Mouse (Mus musculus): Measurements from ENCODE around the gene Arsg. TPM values are rescaled to one million over a fixed set of nuclear protein-coding genes. Genes with fewer than 3 reads are reported as not detected.
A peak's percentile ranks its signal among the peaks of the same experiment; 100 is the strongest.

Arsg gene
- polyA plus RNA-seq, 1 experiment from 2014 or later: 6.2 TPM

DNA sequence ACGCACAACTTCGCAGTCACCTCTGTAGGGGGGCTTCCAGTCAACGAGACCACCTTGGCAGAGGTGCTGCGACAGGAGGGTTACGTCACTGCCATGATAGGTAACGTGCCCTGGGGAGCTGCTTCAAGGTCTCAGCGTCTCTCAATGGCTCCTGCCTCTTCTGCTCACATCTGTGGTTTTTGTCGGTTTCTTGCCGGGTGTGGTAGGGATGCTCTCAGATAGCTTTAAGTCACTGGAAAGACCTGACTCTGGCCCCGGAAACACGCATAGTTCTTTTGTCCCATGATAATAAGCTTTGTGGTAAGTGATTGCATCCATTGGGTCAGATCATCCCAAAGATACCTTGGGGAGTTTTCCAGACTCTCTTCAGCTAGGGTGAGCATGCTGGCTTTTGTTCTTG lies 44.2 kb downstream of the Arsg start:
- Histone ChIP-seq H3K4me3 (ENCODE audit: low read depth, low read length) (no peak overlapping the region), H3K27ac (ENCODE audit: low read depth, low read length) (no peak overlapping the region), H3K9me3 (replicated peaks; ENCODE audit: control insufficient read depth, low read length) (no peaks in the 10 kb centered on the region), H3K36me3 (ENCODE audit: control insufficient read depth, insufficient read depth, low read length) (no peaks in the 10 kb centered on the region), H3K4me2 (ENCODE audit: low read length) (no peak overlapping the region), H3K9ac (ENCODE audit: low read length) (no peak overlapping the region), H3K27me3 (replicated peaks; ENCODE audit: control insufficient read depth, insufficient read depth, low read length) (no peaks in the 10 kb centered on the region), H3K4me1 (ENCODE audit: control insufficient read depth, insufficient read depth, low read length) (no peaks in the 10 kb centered on the region)
- 93% methylated on average over 11 of the region's 11 CpGs for WGBS
- no peak for ATAC-seq
- no peak for DNase-seq (ENCODE audit: low spot score)

DNA sequence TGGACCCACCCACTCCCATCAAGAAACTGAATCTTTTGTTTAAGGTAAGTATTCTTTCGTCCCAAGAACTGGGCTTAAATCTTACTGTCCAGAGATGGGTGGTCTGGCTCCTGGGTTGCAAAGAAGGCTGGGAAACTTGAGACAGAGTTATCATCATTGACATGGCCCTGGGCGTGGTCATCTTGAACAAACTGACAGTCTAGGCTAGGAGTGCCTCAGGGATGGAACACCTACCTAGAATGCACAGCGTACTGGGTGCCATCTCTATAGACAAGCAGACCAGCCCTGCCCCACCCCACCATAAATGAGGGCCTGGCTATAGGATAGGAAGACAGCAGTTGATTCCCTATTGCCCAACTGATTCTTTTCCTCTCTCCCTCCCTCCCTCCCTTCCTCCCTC lies 44.6 kb downstream of the Arsg start:
- ATAC-seq: no peak

DNA sequence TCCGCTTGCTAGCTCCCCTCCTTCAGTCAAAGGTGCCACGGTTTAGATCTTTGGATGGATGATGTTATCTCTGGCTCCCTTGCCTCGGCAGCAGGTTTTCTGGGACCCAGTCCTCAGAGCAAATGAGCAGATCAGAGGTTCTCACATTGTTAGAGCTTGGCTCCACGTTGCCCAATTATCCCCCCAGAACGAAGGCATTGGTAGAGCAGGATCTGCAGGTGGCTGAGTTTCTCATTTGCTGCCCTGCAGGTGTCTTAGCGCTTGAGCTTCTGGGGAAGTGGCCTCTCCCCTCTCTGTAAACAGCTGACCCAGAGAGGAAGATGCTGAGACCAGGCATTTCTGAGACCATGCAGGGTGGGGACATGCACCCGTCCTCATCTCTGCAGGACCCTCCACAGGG lies 47.8 kb downstream of the Arsg start:
- WGBS: 32% methylated on average over 7 of the region's 7 CpGs
- ATAC-seq: no peak

More for the DNA sequence above, 44.6 kb downstream of the Arsg start:
- no peak overlapping the region for H3K4me2 ChIP-seq (ENCODE audit: low read length)
- H3K27ac ChIP-seq (ENCODE audit: low read depth, low read length): no peak overlapping the region
- 87% methylated on average over 3 of the region's 3 CpGs for WGBS
- no peak overlapping the region for H3K4me3 ChIP-seq (ENCODE audit: low read depth, low read length)
- no peak for DNase-seq (ENCODE audit: low spot score)
- H3K27me3 ChIP-seq (replicated peaks; ENCODE audit: control insufficient read depth, insufficient read depth, low read length): no peaks in the 10 kb centered on the region
- H3K9ac ChIP-seq (ENCODE audit: low read length): no peak overlapping the region
- H3K36me3 ChIP-seq (ENCODE audit: control insufficient read depth, insufficient read depth, low read length): no peaks in the 10 kb centered on the region
- no peaks in the 10 kb centered on the region for H3K9me3 ChIP-seq (replicated peaks; ENCODE audit: control insufficient read depth, low read length)
- H3K4me1 ChIP-seq (ENCODE audit: control insufficient read depth, insufficient read depth, low read length): no peaks in the 10 kb centered on the region

DNA sequence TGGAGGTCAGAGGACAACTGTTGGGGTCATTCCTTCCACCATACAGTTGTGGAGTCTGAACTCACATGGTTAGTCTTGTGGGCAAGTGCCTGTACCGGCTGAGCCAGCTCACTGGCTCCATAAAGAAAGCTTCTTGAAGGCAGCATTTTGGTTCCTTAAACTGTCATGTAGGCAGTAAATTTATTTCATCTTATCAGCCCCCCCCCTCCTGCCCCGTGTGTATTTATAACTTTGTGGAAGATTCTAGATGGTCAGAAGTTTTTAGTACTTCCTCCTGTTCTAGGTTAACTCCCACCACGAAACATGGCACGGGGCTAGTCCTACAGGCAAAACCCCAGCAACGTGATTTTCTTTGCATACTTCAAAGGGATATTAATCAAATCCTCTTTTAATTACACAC lies 51.7 kb downstream of the Arsg start:
- no peaks in the 10 kb centered on the region for H3K27me3 ChIP-seq (replicated peaks; ENCODE audit: control insufficient read depth, insufficient read depth, low read length)
- no peak overlapping the region for H3K4me2 ChIP-seq (ENCODE audit: low read length)
- H3K9me3 ChIP-seq (replicated peaks; ENCODE audit: control insufficient read depth, low read length): no peaks in the 10 kb centered on the region
- ATAC-seq (no peak), DNase-seq (ENCODE audit: low spot score) (no peak)
- H3K4me1 ChIP-seq (ENCODE audit: control insufficient read depth, insufficient read depth, low read length): no peaks in the 10 kb centered on the region
- WGBS: 90% methylated on average over 5 of the region's 5 CpGs
- no peak overlapping the region for H3K27ac ChIP-seq (ENCODE audit: low read depth, low read length)
- H3K9ac ChIP-seq (ENCODE audit: low read length): no peak overlapping the region
- H3K36me3 ChIP-seq (ENCODE audit: control insufficient read depth, insufficient read depth, low read length): no peaks in the 10 kb centered on the region
- H3K4me3 ChIP-seq (ENCODE audit: low read depth, low read length): no peak overlapping the region

More for the DNA sequence above, 47.8 kb downstream of the Arsg start:
- H3K36me3 ChIP-seq (ENCODE audit: control insufficient read depth, insufficient read depth, low read length): no peaks in the 10 kb centered on the region
- no peak overlapping the region for H3K9ac ChIP-seq (ENCODE audit: low read length)
- no peak overlapping the region for H3K4me3 ChIP-seq (ENCODE audit: low read depth, low read length)
- no peaks in the 10 kb centered on the region for H3K9me3 ChIP-seq (replicated peaks; ENCODE audit: control insufficient read depth, low read length)
- H3K27ac ChIP-seq (ENCODE audit: low read depth, low read length): no peak overlapping the region
- no peaks in the 10 kb centered on the region for H3K27me3 ChIP-seq (replicated peaks; ENCODE audit: control insufficient read depth, insufficient read depth, low read length)
- no peaks in the 10 kb centered on the region for H3K4me1 ChIP-seq (ENCODE audit: control insufficient read depth, insufficient read depth, low read length)
- no peak overlapping the region for H3K4me2 ChIP-seq (ENCODE audit: low read length)
- no peak for DNase-seq (ENCODE audit: low spot score)

DNA sequence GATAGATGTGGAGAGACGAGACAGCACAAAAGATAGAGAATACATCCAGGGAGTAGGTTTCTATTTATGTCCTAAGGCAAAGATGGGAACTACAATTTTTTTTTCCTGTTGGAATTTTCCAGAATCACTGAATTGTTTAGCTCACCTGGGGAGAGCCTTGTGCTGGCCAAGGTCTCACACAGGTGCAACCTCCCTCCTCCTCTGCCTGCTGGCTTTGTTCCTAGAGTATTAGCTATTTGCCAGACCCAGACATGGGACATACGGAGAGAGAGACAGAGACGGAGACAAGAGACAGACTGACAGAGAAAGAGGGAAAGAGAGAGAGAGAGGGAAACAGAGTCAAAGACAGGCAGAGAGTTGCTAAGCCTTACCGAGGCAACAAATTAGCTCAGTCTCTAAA lies 52.4 kb downstream of the Arsg start:
- Histone ChIP-seq H3K9me3 (replicated peaks; ENCODE audit: control insufficient read depth, low read length) (no peaks in the 10 kb centered on the region), H3K27ac (ENCODE audit: low read depth, low read length) (no peak overlapping the region), H3K9ac (ENCODE audit: low read length) (no peak overlapping the region), H3K4me3 (ENCODE audit: low read depth, low read length) (no peak overlapping the region), H3K27me3 (replicated peaks; ENCODE audit: control insufficient read depth, insufficient read depth, low read length) (no peaks in the 10 kb centered on the region), H3K36me3 (ENCODE audit: control insufficient read depth, insufficient read depth, low read length) (no peaks in the 10 kb centered on the region), H3K4me1 (ENCODE audit: control insufficient read depth, insufficient read depth, low read length) (no peaks in the 10 kb centered on the region), H3K4me2 (ENCODE audit: low read length) (no peak overlapping the region)
- ATAC-seq: no peak
- no peak for DNase-seq (ENCODE audit: low spot score)
- 88% methylated on average over 4 of the region's 4 CpGs for whole genome bisulfite sequencing

DNA sequence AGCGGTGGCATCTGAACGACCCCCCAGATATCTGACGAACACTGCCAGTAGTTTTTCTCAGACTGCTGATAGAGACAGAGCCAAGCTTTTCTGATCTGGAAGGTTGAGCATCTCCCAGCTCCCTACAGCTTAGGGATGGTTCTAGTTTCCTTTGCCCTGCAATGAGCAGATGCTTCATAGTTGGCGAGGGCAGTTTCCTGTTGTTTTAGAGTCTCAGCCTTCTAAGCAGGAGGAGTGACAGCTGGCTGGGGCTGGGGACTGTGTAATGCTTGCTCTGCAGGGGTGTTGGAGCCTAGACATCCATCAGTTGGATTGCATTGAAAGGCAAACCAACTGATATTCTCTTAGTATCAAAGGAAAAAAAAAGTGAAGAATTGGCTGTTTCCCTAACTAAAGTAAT lies 56.9 kb downstream of the Arsg start:
- Histone ChIP-seq H3K36me3 (ENCODE audit: control insufficient read depth, insufficient read depth, low read length) (no peaks in the 10 kb centered on the region), H3K4me3 (ENCODE audit: low read depth, low read length) (no peak overlapping the region), H3K4me2 (ENCODE audit: low read length) (no peak overlapping the region), H3K9me3 (replicated peaks; ENCODE audit: control insufficient read depth, low read length) (no peaks in the 10 kb centered on the region), H3K9ac (ENCODE audit: low read length) (no peak overlapping the region), H3K27ac (ENCODE audit: low read depth, low read length) (no peak overlapping the region), H3K27me3 (replicated peaks; ENCODE audit: control insufficient read depth, insufficient read depth, low read length) (no peaks in the 10 kb centered on the region), H3K4me1 (ENCODE audit: control insufficient read depth, insufficient read depth, low read length) (no peaks in the 10 kb centered on the region)
- DNase-seq (ENCODE audit: low spot score): no peak
- no peak for ATAC-seq
- WGBS: 81% methylated on average over 4 of the region's 4 CpGs

DNA sequence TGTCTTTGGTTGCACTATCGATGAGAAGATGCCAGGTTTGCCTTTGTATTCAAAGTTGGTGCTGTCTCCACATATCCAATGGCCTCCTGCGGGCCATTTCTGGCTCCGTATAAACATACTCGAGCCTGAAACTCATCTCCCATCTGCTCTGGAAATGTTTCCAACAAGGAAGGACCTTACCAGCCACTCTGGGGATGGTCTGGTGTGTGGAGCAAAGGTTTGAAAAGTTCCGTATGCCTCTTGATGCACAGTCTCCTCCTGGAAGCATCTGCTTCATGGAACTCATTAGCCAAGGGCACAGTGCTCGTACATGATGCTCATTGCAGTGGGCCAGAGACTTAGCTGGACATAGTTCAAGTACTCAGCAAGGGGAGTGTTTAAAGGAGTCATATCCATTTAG lies 62.8 kb downstream of the Arsg start:
- no peak for ATAC-seq
- Histone ChIP-seq H3K4me2 (ENCODE audit: low read length) (no peak overlapping the region), H3K9me3 (replicated peaks; ENCODE audit: control insufficient read depth, low read length) (no peaks in the 10 kb centered on the region), H3K36me3 (ENCODE audit: control insufficient read depth, insufficient read depth, low read length) (no peaks in the 10 kb centered on the region), H3K4me3 (ENCODE audit: low read depth, low read length) (no peak overlapping the region), H3K27me3 (replicated peaks; ENCODE audit: control insufficient read depth, insufficient read depth, low read length) (no peaks in the 10 kb centered on the region), H3K27ac (ENCODE audit: low read depth, low read length) (no peak overlapping the region), H3K4me1 (ENCODE audit: control insufficient read depth, insufficient read depth, low read length) (no peaks in the 10 kb centered on the region), H3K9ac (ENCODE audit: low read length) (no peak overlapping the region)
- WGBS: 93% methylated on average over 6 of the region's 6 CpGs
- DNase-seq (ENCODE audit: low spot score): no peak

DNA sequence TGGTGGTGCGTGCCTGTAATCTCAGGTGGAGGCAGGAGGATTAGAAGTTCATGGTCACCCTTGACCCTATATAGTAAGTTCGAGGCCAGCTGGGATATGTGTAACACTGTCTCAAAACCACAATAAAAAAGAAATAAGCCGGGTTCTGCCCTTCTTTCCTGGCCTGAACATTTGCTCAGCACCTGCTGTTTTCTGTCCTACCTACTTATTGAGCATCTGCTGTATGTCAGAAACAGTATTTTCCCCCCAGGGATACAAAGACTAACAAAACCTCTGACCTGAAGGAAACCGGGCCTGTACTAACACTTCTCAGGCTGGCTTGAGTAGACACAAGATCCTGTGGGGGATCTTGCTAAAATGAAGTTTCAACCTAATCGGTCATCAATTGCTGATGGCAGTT lies 63.8 kb downstream of the Arsg start:
- no peaks in the 10 kb centered on the region for H3K36me3 ChIP-seq (ENCODE audit: control insufficient read depth, insufficient read depth, low read length)
- no peak for DNase-seq (ENCODE audit: low spot score)
- H3K27ac ChIP-seq (ENCODE audit: low read depth, low read length): no peak overlapping the region
- no peak overlapping the region for H3K9ac ChIP-seq (ENCODE audit: low read length)
- no peaks in the 10 kb centered on the region for H3K9me3 ChIP-seq (replicated peaks; ENCODE audit: control insufficient read depth, low read length)
- ATAC-seq: no peak
- H3K4me1 ChIP-seq (ENCODE audit: control insufficient read depth, insufficient read depth, low read length): no peaks in the 10 kb centered on the region
- no peak overlapping the region for H3K4me2 ChIP-seq (ENCODE audit: low read length)
- no peaks in the 10 kb centered on the region for H3K27me3 ChIP-seq (replicated peaks; ENCODE audit: control insufficient read depth, insufficient read depth, low read length)
- H3K4me3 ChIP-seq (ENCODE audit: low read depth, low read length): no peak overlapping the region
- 90% methylated on average over 5 of the region's 5 CpGs for WGBS

DNA sequence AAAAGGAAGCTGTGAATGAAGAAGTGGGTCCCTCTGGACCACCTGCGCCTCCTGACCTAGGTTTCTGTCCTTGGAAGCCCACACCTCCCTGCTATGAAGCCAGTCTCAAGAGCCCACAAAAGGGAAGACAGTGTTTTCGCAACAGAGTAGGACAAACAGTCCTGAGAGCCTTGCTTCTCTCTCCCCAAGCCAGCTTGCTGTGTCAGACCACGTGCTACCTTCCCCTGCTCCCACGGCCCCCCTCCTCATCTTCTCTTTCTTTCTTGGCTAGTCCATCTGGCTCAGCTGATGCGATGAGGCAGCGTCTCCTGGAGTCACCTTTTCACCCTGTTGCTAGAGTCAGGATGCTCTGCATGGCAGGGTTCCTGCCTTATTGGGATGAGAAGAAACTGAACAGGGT lies 66.1 kb downstream of the Arsg start:
- Histone ChIP-seq H3K4me1 (ENCODE audit: control insufficient read depth, insufficient read depth, low read length) (peaks cover 1% of the 10 kb centered on the region; the same call in 1 of the 2 replicates), H3K9me3 (replicated peaks; ENCODE audit: control insufficient read depth, low read length) (no peaks in the 10 kb centered on the region), H3K4me3 (ENCODE audit: low read depth, low read length) (no peak overlapping the region), H3K27ac (ENCODE audit: low read depth, low read length) (no peak overlapping the region), H3K36me3 (ENCODE audit: control insufficient read depth, insufficient read depth, low read length) (no peaks in the 10 kb centered on the region), H3K4me2 (ENCODE audit: low read length) (no peak overlapping the region), H3K9ac (ENCODE audit: low read length) (no peak overlapping the region), H3K27me3 (replicated peaks; ENCODE audit: control insufficient read depth, insufficient read depth, low read length) (no peaks in the 10 kb centered on the region)
- peak; percentile 40 for ATAC-seq
- WGBS: 50% methylated on average over 6 of the region's 6 CpGs
- DNase-seq (ENCODE audit: low spot score): peak; percentile 41
